Mouse (Mus musculus) limb, embryonic 11.5 days (tissue): Measurements from ENCODE around the gene Stx6. TPM values are rescaled to one million over a fixed set of nuclear protein-coding genes. Genes with fewer than 3 reads are reported as not detected.
A peak's percentile ranks its signal among the peaks of the same experiment; 100 is the strongest.

ENCODE experiments used
- ATAC-seq: fragments of 200-750 bp; cut with Nextera tagmentation; 2 replicates; pipeline ENCODE4 v1.8.0; 2017; ENCODE audit warnings: low read depth; ENCODE audit not compliant: insufficient number of reproducible peaks, low FRiP score, low TSS enrichment
- DNase-seq: peaks from one replicate; pipeline ENCODE4 v3.0.0-alpha.2; 2015; ENCODE audit warnings: low spot score
- H3K27ac ChIP-seq: fragments of 300-500 bp; sonication (generic); replicated peaks from 2 replicates; pipeline ENCODE4 v1.5.1; 2014; ENCODE audit warnings: low read depth, mild to moderate bottlenecking, low read length
- H3K27me3 ChIP-seq: fragments of 300-500 bp; sonication (generic); 2 replicates; pipeline ENCODE4 v1.6.1; 2014; ENCODE audit warnings: mild to moderate bottlenecking, low read length, mixed read lengths; ENCODE audit not compliant: control insufficient read depth, insufficient read depth
- H3K36me3 ChIP-seq: fragments of 300-500 bp; sonication (generic); 2 replicates; pipeline ENCODE4 v1.6.1; 2014; ENCODE audit warnings: mild to moderate bottlenecking, low read length, moderate library complexity, mixed read lengths; ENCODE audit not compliant: control insufficient read depth, insufficient read depth
- H3K4me1 ChIP-seq: fragments of 300-500 bp; sonication (generic); 2 replicates; pipeline ENCODE4 v1.6.1; 2014; ENCODE audit warnings: low read length, mixed read lengths; ENCODE audit not compliant: control insufficient read depth, insufficient read depth
- H3K4me2 ChIP-seq: fragments of 300-500 bp; sonication (generic); 2 replicates; pipeline ENCODE4 v1.6.1; 2014; ENCODE audit warnings: low read depth, mild to moderate bottlenecking, moderate library complexity; ENCODE audit not compliant: severe bottlenecking
- H3K4me3 ChIP-seq: fragments of 300-500 bp; sonication (generic); 2 replicates; pipeline ENCODE4 v1.5.1; 2014; ENCODE audit warnings: low read depth, low read length
- H3K9ac ChIP-seq: fragments of 300-500 bp; sonication (generic); 2 replicates; pipeline ENCODE4 v1.6.1; 2014; ENCODE audit warnings: mild to moderate bottlenecking, low read length
- H3K9me3 ChIP-seq: fragments of 300-500 bp; sonication (generic); 2 replicates; pipeline ENCODE4 v1.6.1; 2016; ENCODE audit warnings: low read length; ENCODE audit not compliant: control insufficient read depth
- WGBS: fragments of 180-500 bp; shearing (Covaris S2); extraction: QIAGEN DNeasy Blood & Tissue Kit; methylation state at CpG from one replicate; pipeline ENCODE4 v1.1.7; 2014; 5-methylcytosine and 5-hydroxymethylcytosine counted together
- polyA plus RNA-seq: library from polyadenylated mRNA; unstranded; fragments of >200 nt; fragmentation: Nextera tagmentation; extraction: Ambion mirVana; gene quantifications from 2 replicates; pipeline ENCODE4 v1.2.1, GENCODE M21; 2014

Stx6 gene
- polyA plus RNA-seq, 1 experiment from 2014 or later, result 91.8 TPM

DNA sequence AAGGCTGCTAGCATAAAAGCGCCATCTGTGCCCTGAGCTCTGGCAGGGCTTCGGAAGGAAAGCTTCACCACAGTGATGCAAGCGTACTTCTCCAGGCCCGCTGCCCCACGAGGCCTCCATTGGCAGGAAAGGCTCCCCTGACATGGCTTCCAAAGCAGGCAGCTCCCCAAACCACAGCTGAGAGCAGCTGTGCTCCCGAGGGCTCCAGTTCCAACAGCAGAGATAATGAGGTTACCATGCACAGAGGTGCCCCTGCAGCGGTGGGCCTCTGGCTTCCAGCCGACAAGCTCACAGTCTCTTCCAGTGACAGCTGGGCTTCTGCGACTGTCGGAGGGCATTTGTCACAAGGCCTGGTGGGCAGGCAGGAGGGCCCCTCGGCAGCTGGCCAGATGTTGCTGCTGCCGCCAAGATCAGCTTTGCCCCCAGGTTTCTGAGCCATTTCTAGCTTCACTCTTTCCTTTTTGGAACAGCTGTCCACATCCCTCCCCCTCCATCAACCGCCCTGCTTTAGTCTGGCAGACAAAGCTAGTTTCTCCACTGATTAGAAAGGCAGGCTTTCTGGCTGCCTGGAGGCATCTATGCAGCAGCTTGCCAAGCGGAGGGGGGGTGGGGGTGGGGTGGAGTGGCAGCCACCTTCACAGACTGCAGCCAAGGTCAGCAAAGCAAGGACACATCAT lies 75.6 kb downstream of the Stx6 start:
- WGBS, result 26% methylated on average over 14 of the region's 14 CpGs

GRCm38 (mm10) chr1:155235641-155236040 lies 77.1 kb downstream of the Stx6 start:
- WGBS, result 23% methylated on average over 2 of the region's 2 CpGs
- no peak for DNase-seq
- Histone ChIP-seq H3K9ac (no peak overlapping the region), H3K4me3 (no peak overlapping the region), H3K9me3 (no peaks in the 10 kb centered on the region), H3K27ac (no peak overlapping the region), H3K4me2 (no peak overlapping the region), H3K36me3 (no peaks in the 10 kb centered on the region), H3K4me1 (peaks cover 29% of the 10 kb centered on the region), H3K27me3 (no peaks in the 10 kb centered on the region)
- no peak for ATAC-seq

More for the DNA sequence above, 75.6 kb downstream of the Stx6 start:
- peak; percentile 32 for ATAC-seq
- Histone ChIP-seq H3K4me3 (no peak overlapping the region), H3K4me2 (no peak overlapping the region), H3K27ac (peak overlapping the region; percentile 80), H3K27me3 (no peaks in the 10 kb centered on the region), H3K4me1 (peaks cover 44% of the 10 kb centered on the region), H3K9ac (peak overlapping the region; percentile 19), H3K36me3 (no peaks in the 10 kb centered on the region), H3K9me3 (no peaks in the 10 kb centered on the region)
- peak; percentile 71 for DNase-seq

DNA sequence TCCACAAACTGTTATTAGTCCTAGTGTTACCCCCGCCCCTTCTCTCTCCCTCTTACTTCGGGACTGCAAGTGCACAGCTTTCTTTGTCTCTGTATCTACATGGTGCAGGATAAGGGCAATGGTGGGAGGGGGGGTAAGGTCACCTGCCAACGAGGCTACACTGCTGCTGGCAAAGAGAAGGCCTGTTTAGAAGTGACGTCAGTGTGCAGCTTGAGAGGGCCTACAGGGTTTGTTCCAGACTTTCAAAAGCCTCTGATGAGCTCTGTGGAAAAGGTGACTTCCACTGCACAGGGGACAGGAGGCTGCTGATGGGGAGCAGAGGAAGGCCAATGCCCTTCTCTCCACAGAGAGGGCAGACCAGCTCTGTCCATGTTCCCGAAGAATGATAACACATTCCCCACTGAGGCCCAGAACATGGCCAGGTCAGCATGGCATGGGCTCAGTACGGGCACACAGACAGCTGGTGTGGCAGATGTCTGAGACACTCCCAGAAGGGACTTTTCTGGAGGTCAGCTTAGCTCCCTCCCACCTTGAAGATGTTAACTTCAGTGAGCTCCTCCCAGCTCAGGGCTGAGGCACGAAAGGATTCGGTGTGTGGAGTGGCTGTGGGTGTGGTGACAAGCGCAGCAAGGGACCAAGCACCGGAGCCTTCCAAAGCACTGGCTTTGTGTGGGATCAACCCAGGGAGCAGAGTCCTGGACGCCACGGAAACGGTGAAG lies 78.0 kb downstream of the Stx6 start:
- WGBS, result 79% methylated on average over 13 of the region's 13 CpGs
- peaks cover 29% of the 10 kb centered on the region for H3K4me1 ChIP-seq
- no peaks in the 10 kb centered on the region for H3K27me3 ChIP-seq
- no peak overlapping the region for H3K27ac ChIP-seq
- H3K36me3 ChIP-seq, result peaks cover 3% of the 10 kb centered on the region; the same call in 1 of the 2 replicates
- DNase-seq, result no peak
- no peak overlapping the region for H3K9ac ChIP-seq
- H3K4me2 ChIP-seq, result no peak overlapping the region
- H3K9me3 ChIP-seq, result no peaks in the 10 kb centered on the region
- no peak overlapping the region for H3K4me3 ChIP-seq
- ATAC-seq, result no peak

DNA sequence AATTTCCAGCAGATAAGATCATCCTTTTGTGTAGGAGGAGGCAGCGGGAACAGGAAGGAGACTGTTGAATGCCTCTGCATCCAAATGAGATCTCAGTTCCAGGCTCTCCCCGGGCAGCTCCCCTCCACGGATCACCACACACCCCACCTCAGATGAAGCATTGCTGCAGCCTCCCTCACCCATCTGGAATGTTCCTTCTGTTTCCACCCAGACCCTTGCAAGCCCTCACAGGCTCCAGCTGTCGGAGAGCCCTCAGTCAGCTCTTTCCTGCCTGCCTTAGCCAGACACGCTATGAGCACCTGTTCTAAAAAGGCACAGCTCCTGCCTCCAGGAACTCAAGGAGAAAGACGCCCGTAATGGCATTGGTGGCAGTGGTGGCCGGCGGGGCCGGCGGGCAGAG lies 78.9 kb downstream of the Stx6 start:
- no peak for ATAC-seq
- H3K27ac ChIP-seq, result no peak overlapping the region

GRCm38 (mm10) chr1:155238126-155238525 lies 79.6 kb downstream of the Stx6 start:
- Histone ChIP-seq H3K4me2 (no peak overlapping the region), H3K27ac (no peak overlapping the region), H3K36me3 (peaks cover 3% of the 10 kb centered on the region; the same call in 1 of the 2 replicates), H3K27me3 (no peaks in the 10 kb centered on the region), H3K4me1 (peaks cover 25% of the 10 kb centered on the region), H3K9me3 (no peaks in the 10 kb centered on the region), H3K4me3 (no peak overlapping the region), H3K9ac (no peak overlapping the region)
- ATAC-seq (no peak), DNase-seq (no peak)
- WGBS, result 89% methylated on average over 5 of the region's 5 CpGs

More for the DNA sequence above, 78.9 kb downstream of the Stx6 start:
- WGBS, result 87% methylated on average over 11 of the region's 11 CpGs
- no peak overlapping the region for H3K4me2 ChIP-seq
- H3K4me3 ChIP-seq, result no peak overlapping the region
- H3K36me3 ChIP-seq, result peaks cover 3% of the 10 kb centered on the region; the same call in 1 of the 2 replicates
- H3K9me3 ChIP-seq, result no peaks in the 10 kb centered on the region
- peaks cover 29% of the 10 kb centered on the region for H3K4me1 ChIP-seq
- H3K27me3 ChIP-seq, result no peaks in the 10 kb centered on the region
- no peak for DNase-seq
- no peak overlapping the region for H3K9ac ChIP-seq

DNA sequence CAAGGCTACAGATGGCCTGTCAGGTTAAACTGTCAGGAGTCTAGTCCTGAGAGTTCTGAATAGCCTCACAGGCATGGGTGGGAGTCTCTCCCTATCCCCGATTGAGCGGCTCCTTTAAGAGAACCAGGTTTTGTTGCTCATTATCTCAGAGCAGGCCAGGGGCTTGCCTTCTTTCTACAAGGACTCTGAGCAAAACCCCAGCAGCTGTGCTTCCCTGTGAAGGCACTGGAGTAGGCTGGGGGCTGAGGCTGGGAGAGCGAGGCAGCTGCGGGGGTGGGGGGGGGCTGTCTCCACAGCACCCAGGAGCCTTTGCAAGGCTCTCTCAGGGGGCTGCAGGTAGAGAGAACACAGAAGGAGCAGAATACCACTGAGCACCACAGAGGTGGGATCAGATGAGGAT lies 80.7 kb downstream of the Stx6 start:
- 81% methylated on average over 4 of the region's 4 CpGs for WGBS
- H3K9ac ChIP-seq, result no peak overlapping the region
- no peak for ATAC-seq
- no peak overlapping the region for H3K27ac ChIP-seq
- H3K36me3 ChIP-seq, result peaks cover 3% of the 10 kb centered on the region; the same call in 1 of the 2 replicates
- no peak for DNase-seq
- H3K4me1 ChIP-seq, result peaks cover 14% of the 10 kb centered on the region
- no peak overlapping the region for H3K4me3 ChIP-seq
- H3K4me2 ChIP-seq, result no peak overlapping the region
- H3K27me3 ChIP-seq, result no peaks in the 10 kb centered on the region
- H3K9me3 ChIP-seq, result no peaks in the 10 kb centered on the region

GRCm38 (mm10) chr1:155239962-155240717 lies 81.6 kb downstream of the Stx6 start:
- Histone ChIP-seq H3K27me3 (no peaks in the 10 kb centered on the region), H3K36me3 (peaks cover 3% of the 10 kb centered on the region; the same call in 1 of the 2 replicates), H3K9ac (no peak overlapping the region), H3K4me3 (no peak overlapping the region), H3K27ac (no peak overlapping the region), H3K4me2 (no peak overlapping the region), H3K4me1 (peaks cover 8% of the 10 kb centered on the region), H3K9me3 (no peaks in the 10 kb centered on the region)
- 84% methylated on average over 6 of the region's 6 CpGs for WGBS
- DNase-seq (no peak), ATAC-seq (no peak)
